Comparison of ENCODE assay signal across 17 mouse cellular contexts in genomic region chr2:165564101-165564500, GRCm38 (mm10). TPM values are rescaled to one million over a fixed set of nuclear protein-coding genes. Genes with fewer than 3 reads are reported as not detected.
DNase-seq lines count a peak whose midpoint lies in the region; ATAC-seq and TF ChIP-seq lines count a peak whose summit lies in the region.
"Had no signal": no experiment of that assay in that cellular context is flagged by ENCODE, and none has a peak within 500 bp of the region (broad histone marks: within the 10 kb centered on the region; RNA-seq: fewer than 3 reads in every experiment).

No protein-coding gene starts in this region.

- H3K27me3 ChIP-seq in hindbrain, embryonic 10.5 days (ENCODE audit: insufficient read depth, poor library complexity, severe bottlenecking), result peaks cover 49% of the 10 kb centered on the region
- no peaks in the 10 kb centered on the region; the same call in 1 of the 2 replicates for H3K27me3 ChIP-seq in hindbrain, postnatal 0 days (ENCODE audit: insufficient read depth, low read length)
- H3K27me3 ChIP-seq in midbrain, embryonic 11.5 days (ENCODE audit: control insufficient read depth, insufficient read depth, low read length), result peaks cover 7% of the 10 kb centered on the region
- no peaks in the 10 kb centered on the region for H3K27me3 ChIP-seq in midbrain, embryonic 16.5 days (ENCODE audit: control insufficient read depth, insufficient read depth, low read depth, low read length)
- H3K27me3 ChIP-seq in myocyte (ENCODE audit: control insufficient read depth, insufficient read depth, insufficient read length), result no peaks in the 10 kb centered on the region

- TF ChIP-seq POLR2A in myocyte (IDR thresholded peaks at IDR 0.05; ENCODE audit: insufficient read length, low read depth), result no peak

- H3K79me2 ChIP-seq in myocyte (ENCODE audit: control insufficient read depth, insufficient read depth), result no peaks in the 10 kb centered on the region

- 60% methylated on average over 8 of the region's 8 CpGs for WGBS in hindbrain, embryonic 10.5 days
- 62% methylated on average over 8 of the region's 8 CpGs for WGBS in hindbrain, postnatal 0 days
- 57% methylated on average over 8 of the region's 8 CpGs for WGBS in midbrain, embryonic 11.5 days
- 57% methylated on average over 8 of the region's 8 CpGs for WGBS in midbrain, embryonic 16.5 days

- H3K4me2 ChIP-seq in hindbrain, postnatal 0 days (ENCODE audit: low read depth, low read length), result no peak overlapping the region
- H3K4me2 ChIP-seq in midbrain, embryonic 11.5 days, result no peak overlapping the region
- H3K4me2 ChIP-seq in midbrain, embryonic 16.5 days (ENCODE audit: low read length), result no peak overlapping the region
- peak overlapping the region; percentile 61 for H3K4me2 ChIP-seq in myocyte (ENCODE audit: low read depth)

- H3K36me3 ChIP-seq in hindbrain, embryonic 10.5 days, result no peaks in the 10 kb centered on the region
- H3K36me3 ChIP-seq in hindbrain, postnatal 0 days (ENCODE audit: insufficient read depth, low read length), result no peaks in the 10 kb centered on the region
- H3K36me3 ChIP-seq in midbrain, embryonic 11.5 days (ENCODE audit: control insufficient read depth, insufficient read depth, low read length), result no peaks in the 10 kb centered on the region
- H3K36me3 ChIP-seq in midbrain, embryonic 16.5 days (ENCODE audit: control insufficient read depth, insufficient read depth, low read length), result no peaks in the 10 kb centered on the region
- no peaks in the 10 kb centered on the region for H3K36me3 ChIP-seq in myocyte (ENCODE audit: control insufficient read depth, insufficient read depth)
- H3K36me3 ChIP-seq: forebrain, embryonic 15.5 days; heart, embryonic 12.5 days; intestine, embryonic 15.5 days; liver, embryonic 15.5 days had no signal

- peak overlapping the region; percentile 82 for H3K27ac ChIP-seq in hindbrain, embryonic 10.5 days
- H3K27ac ChIP-seq in hindbrain, postnatal 0 days, result no peak overlapping the region
- H3K27ac ChIP-seq in midbrain, embryonic 11.5 days (ENCODE audit: low read depth, low read length), result no peak overlapping the region
- H3K27ac ChIP-seq in midbrain, embryonic 16.5 days (ENCODE audit: low read length), result no peak overlapping the region
- H3K27ac ChIP-seq: forebrain, embryonic 15.5 days; intestine, embryonic 15.5 days; layer of hippocampus, adult 2 months; liver, embryonic 15.5 days had no signal

- no peak overlapping the region for H3K9ac ChIP-seq in hindbrain, postnatal 0 days (replicated peaks; ENCODE audit: low read length)
- H3K9ac ChIP-seq in midbrain, embryonic 11.5 days (ENCODE audit: low read length), result no peak overlapping the region
- no peak overlapping the region for H3K9ac ChIP-seq in midbrain, embryonic 16.5 days (ENCODE audit: low read depth, low read length)
- H3K9ac ChIP-seq: liver, embryonic 15.5 days had no signal

- H3ac ChIP-seq in myocyte (ENCODE audit: control insufficient read depth, insufficient read length), result no peak overlapping the region

- DNase-seq in hindbrain, embryonic 10.5 days (ENCODE audit: low spot score), result no peak
- no peak for DNase-seq in hindbrain, postnatal 0 days (ENCODE audit: low spot score)
- peak; percentile 89 for DNase-seq in midbrain, embryonic 11.5 days (ENCODE audit: low spot score, missing footprints)
- DNase-seq in kidney, postnatal 10 days, result peak; percentile 22
- no peak for DNase-seq in MN1 (ENCODE audit: low spot score)
- no peak for DNase-seq in right cerebral cortex, postnatal 36 days (ENCODE audit: low spot score in 2 of 2)
- DNase-seq: adrenal gland, adult 2 months had no signal

- peaks cover 68% of the 10 kb centered on the region for H3K4me1 ChIP-seq in hindbrain, embryonic 10.5 days (replicated peaks)
- peaks cover 7% of the 10 kb centered on the region for H3K4me1 ChIP-seq in hindbrain, postnatal 0 days (ENCODE audit: insufficient read depth, low read length)
- peaks cover 15% of the 10 kb centered on the region for H3K4me1 ChIP-seq in midbrain, embryonic 11.5 days (ENCODE audit: control insufficient read depth, insufficient read depth, low read length)
- H3K4me1 ChIP-seq in midbrain, embryonic 16.5 days (ENCODE audit: control insufficient read depth, insufficient read depth, low read length), result peaks cover 13% of the 10 kb centered on the region; the same call in 1 of the 2 replicates

- TF ChIP-seq CTCF in hindbrain, postnatal 0 days (IDR thresholded peaks at IDR 0.05; ENCODE audit: low read depth), result no peak

- H3K4me3 ChIP-seq in hindbrain, embryonic 10.5 days, result no peak overlapping the region
- no peak overlapping the region for H3K4me3 ChIP-seq in hindbrain, postnatal 0 days (ENCODE audit: low read length)
- H3K4me3 ChIP-seq in midbrain, embryonic 11.5 days (ENCODE audit: low read depth, low read length), result no peak overlapping the region
- no peak overlapping the region for H3K4me3 ChIP-seq in midbrain, embryonic 16.5 days (ENCODE audit: low read depth, low read length)
- no peak overlapping the region for H3K4me3 ChIP-seq in myocyte
- H3K4me3 ChIP-seq: erythroblast, embryonic 14.5 days had no signal

- ATAC-seq in hindbrain, postnatal 0 days, result no peak
- ATAC-seq in midbrain, embryonic 11.5 days (ENCODE audit: low FRiP score), result no peak
- ATAC-seq in midbrain, embryonic 16.5 days, result no peak

- H3K9me3 ChIP-seq in hindbrain, embryonic 10.5 days, result no peaks in the 10 kb centered on the region
- H3K9me3 ChIP-seq in hindbrain, postnatal 0 days (ENCODE audit: low read length), result no peaks in the 10 kb centered on the region
- H3K9me3 ChIP-seq in midbrain, embryonic 11.5 days (ENCODE audit: control insufficient read depth, low read length), result no peaks in the 10 kb centered on the region
- no peaks in the 10 kb centered on the region for H3K9me3 ChIP-seq in midbrain, embryonic 16.5 days (replicated peaks; ENCODE audit: control insufficient read depth, low read length, poor library complexity, severe bottlenecking)
- H3K9me3 ChIP-seq: forebrain, embryonic 15.5 days; heart, embryonic 12.5 days; intestine, embryonic 15.5 days; liver, embryonic 15.5 days; megakaryocyte, embryonic 14.5 days had no signal

TF ChIP-seq in myocyte, 11 proteins besides CTCF, POLR2A, EP300 and RAD21:
- TF ChIP-seq USF1 (IDR thresholded peaks at IDR 0.05; ENCODE audit: low read depth) (no peak), TCF12 (IDR thresholded peaks at IDR 0.05; ENCODE audit: insufficient read depth, poor library complexity, severe bottlenecking) (no peak), MYOD1 (IDR thresholded peaks at IDR 0.05; ENCODE audit: control insufficient read depth in 1 of 3, insufficient read length in 2 of 3, low read depth in 2 of 3) (no peak), SRF (IDR thresholded peaks at IDR 0.05; ENCODE audit: control insufficient read depth, insufficient read length, low read depth) (no peak), E2F4 (IDR thresholded peaks at IDR 0.05; ENCODE audit: insufficient read depth) (no peak), REST (IDR thresholded peaks at IDR 0.05; ENCODE audit: insufficient read depth, insufficient read length) (no peak), TCF3 (IDR thresholded peaks at IDR 0.05; ENCODE audit: insufficient read length, low read depth) (no peak), CEBPB (IDR thresholded peaks at IDR 0.05; ENCODE audit: insufficient read depth, poor library complexity, severe bottlenecking) (no peak), POLR2AphosphoS2 (IDR thresholded peaks at IDR 0.05; ENCODE audit: insufficient read length, low read depth) (no peak), MYOG (IDR thresholded peaks at IDR 0.05; ENCODE audit: control insufficient read depth in 1 of 3, insufficient read depth in 1 of 3, insufficient read length in 2 of 3, low read depth in 2 of 3) (no peak), MAX (IDR thresholded peaks at IDR 0.05; ENCODE audit: low read depth) (no peak)

RNA-seq across cellular contexts. Expression of gene Eya2, which starts 30.7 kb away (rescaled TPM):
- 28.1 and 32.8 TPM in 2 replicates for polyA plus RNA-seq in hindbrain, embryonic 10.5 days (2016; fragmentation: Nextera tagmentation; extraction: Ambion mirVana)
- total RNA-seq in hindbrain, postnatal 0 days (2014; rRNA removed), result 12.1 and 20.1 TPM in 2 replicates
- polyA plus RNA-seq in hindbrain, postnatal 0 days (2015; fragmentation: Nextera tagmentation; extraction: Ambion mirVana), result 9.9 and 10.0 TPM in 2 replicates
- 6.9 and 8.3 TPM in 2 replicates for polyA plus RNA-seq in midbrain, embryonic 11.5 days (2014; fragmentation: Nextera tagmentation; extraction: Ambion mirVana)
- 3.4 and 3.6 TPM in 2 replicates for polyA plus RNA-seq in midbrain, embryonic 16.5 days (2015; fragmentation: Nextera tagmentation; extraction: Ambion mirVana)
- polyA plus RNA-seq in myocyte (2012; fragmentation: generic; extraction: Trizol), result 0.12 TPM
- total RNA-seq: MEL had no signal
- polyA plus RNA-seq: erythroblast, embryonic 14.5 days; liver, embryonic 15.5 days had no signal

Comparison
In these comparisons a context has a peak if more than half of its experiments do, and no peak if none do; other contexts are left out.
1. DNase-seq: peak in midbrain, embryonic 11.5 days (single experiment) and kidney, postnatal 10 days (single experiment); none in hindbrain, embryonic 10.5 days (single experiment), hindbrain, postnatal 0 days (single experiment), MN1 (single experiment) and right cerebral cortex, postnatal 36 days (0 of 2).